Mouse (Mus musculus): ENCODE measurements around the gene Tmem56. TPM values are rescaled to one million over a fixed set of nuclear protein-coding genes. Genes with fewer than 3 reads are reported as not detected.

Tmem56 gene
- polyA plus RNA-seq, 1 experiment: 1.7 TPM

- 85% methylated on average over 6 of the region's 6 CpGs for WGBS
- no peak for DNase-seq (ENCODE audit: low read depth, low spot score)
Measured at GRCm38 (mm10) chr3:121285219-121285618, 2.3 kb upstream of the Tmem56 start.

- WGBS: 79% methylated on average over 14 of the region's 14 CpGs
- DNase-seq (ENCODE audit: low read depth, low spot score): no peak
Measured at GRCm38 (mm10) chr3:121279679-121280078, 3.2 kb downstream of the Tmem56 start.

GRCm38 (mm10) chr3:121277557-121277956 lies 5.3 kb downstream of the Tmem56 start:
- WGBS: 79% methylated on average over 4 of the region's 4 CpGs
- no peak for DNase-seq (ENCODE audit: low read depth, low spot score)

- DNase-seq (ENCODE audit: low read depth, low spot score): no peak
- WGBS: 37% methylated on average over 4 of the region's 4 CpGs
Measured at GRCm38 (mm10) chr3:121277009-121277408, 5.9 kb downstream of the Tmem56 start.

GRCm38 (mm10) chr3:121274010-121274409 lies 8.9 kb downstream of the Tmem56 start:
- no peak for DNase-seq (ENCODE audit: low read depth, low spot score)
- WGBS: 76% methylated on average over 2 of the region's 2 CpGs

GRCm38 (mm10) chr3:121272577-121272976 lies 10.3 kb downstream of the Tmem56 start:
- DNase-seq (ENCODE audit: low read depth, low spot score): no peak
- WGBS: 39% methylated on average over 2 of the region's 2 CpGs

GRCm38 (mm10) chr3:121267283-121267682 lies 15.6 kb downstream of the Tmem56 start:
- WGBS: 86% methylated on average over 5 of the region's 5 CpGs
- no peak for DNase-seq (ENCODE audit: low read depth, low spot score)

GRCm38 (mm10) chr3:121264242-121264641 lies 18.7 kb downstream of the Tmem56 start:
- 85% methylated on average over 6 of the region's 6 CpGs for WGBS
- DNase-seq (ENCODE audit: low read depth, low spot score): no peak

- WGBS: 1% methylated on average over 20 of the region's 20 CpGs
Measured at GRCm38 (mm10) chr3:121263205-121263548, 19.7 kb downstream of the Tmem56 start.

GRCm38 (mm10) chr3:121262521-121263204 lies 20.2 kb downstream of the Tmem56 start:
- DNase-seq (ENCODE audit: low read depth, low spot score): no peak
- WGBS: under 1% methylated on average over 91 of the region's 97 CpGs

More at GRCm38 (mm10) chr3:121263205-121263548, 19.7 kb downstream of the Tmem56 start:
- DNase-seq (ENCODE audit: low read depth, low spot score): no peak

- 12% methylated on average over 21 of the region's 21 CpGs for WGBS
Measured at GRCm38 (mm10) chr3:121261939-121262520, 20.9 kb downstream of the Tmem56 start.

GRCm38 (mm10) chr3:121261251-121261650 lies 21.6 kb downstream of the Tmem56 start:
- WGBS: 85% methylated on average over 7 of the region's 7 CpGs

More at GRCm38 (mm10) chr3:121261939-121262520, 20.9 kb downstream of the Tmem56 start:
- DNase-seq (ENCODE audit: low read depth, low spot score): no peak

GRCm38 (mm10) chr3:121260831-121261230 lies 22.1 kb downstream of the Tmem56 start:
- 59% methylated on average over 1 of the region's 1 CpGs for WGBS
- DNase-seq (ENCODE audit: low read depth, low spot score): no peak

More at GRCm38 (mm10) chr3:121261251-121261650, 21.6 kb downstream of the Tmem56 start:
- DNase-seq (ENCODE audit: low read depth, low spot score): no peak

- 84% methylated on average over 7 of the region's 7 CpGs for WGBS
- DNase-seq (ENCODE audit: low read depth, low spot score): no peak
Measured at GRCm38 (mm10) chr3:121260041-121260440, 22.9 kb downstream of the Tmem56 start.

- 22% methylated on average over 20 of the region's 20 CpGs for WGBS
- DNase-seq (ENCODE audit: low read depth, low spot score): no peak
Measured at GRCm38 (mm10) chr3:121258521-121259478, 24.1 kb downstream of the Tmem56 start.

GRCm38 (mm10) chr3:121257418-121257817 lies 25.5 kb downstream of the Tmem56 start:
- no peak for DNase-seq (ENCODE audit: low read depth, low spot score)
- 93% methylated on average over 10 of the region's 10 CpGs for WGBS

GRCm38 (mm10) chr3:121256131-121256530 lies 26.8 kb downstream of the Tmem56 start:
- WGBS: 80% methylated on average over 8 of the region's 8 CpGs
- DNase-seq (ENCODE audit: low read depth, low spot score): no peak

- 36% methylated on average over 7 of the region's 7 CpGs for WGBS
- DNase-seq (ENCODE audit: low read depth, low spot score): peak; percentile 78
Measured at GRCm38 (mm10) chr3:121255501-121255900, 27.4 kb downstream of the Tmem56 start.

GRCm38 (mm10) chr3:121250576-121251433 lies 32.1 kb downstream of the Tmem56 start:
- no peak for DNase-seq (ENCODE audit: low read depth, low spot score)
- 64% methylated on average over 19 of the region's 19 CpGs for WGBS

Data from large intestine, adult 2 months (tissue).